In genomic region chr10:99948740-99949139, GRCm38 (mm10) we compare ENCODE assay signal across 20 mouse cellular contexts.
DNase-seq lines count a peak whose midpoint lies in the region; ATAC-seq and TF ChIP-seq lines count a peak whose summit lies in the region.
"Had no signal": no experiment of that assay in that cellular context is flagged by ENCODE, and none has a peak within 500 bp of the region (broad histone marks: within the 10 kb centered on the region; RNA-seq: fewer than 3 reads in every experiment).

No protein-coding gene starts in this region.

- peak; percentile 47 for DNase-seq in lung, embryonic 14.5 days
- DNase-seq in lung, postnatal 14 days, result no peak
- peak; percentile 15 for DNase-seq in lung, postnatal 36 days
- no peak for DNase-seq in lung, postnatal 10 days
- DNase-seq in fibroblast of lung, adult 2 months (ENCODE audit: low read depth), result peak; percentile 3
- no peak for DNase-seq in stomach, postnatal 0 days (ENCODE audit: low spot score)
- no peak for DNase-seq in left cerebral cortex, adult 11 months (ENCODE audit: low spot score)
- DNase-seq in layer of hippocampus, adult 11-12 months (ENCODE audit: low spot score), result no peak
- DNase-seq: adrenal gland, postnatal 10 days; cerebellum, adult 11 months; cerebellum, adult 8-10 months; cerebellum, postnatal 14 days; embryo, embryonic 11 days; gastrocnemius, postnatal 10 days; heart, adult 18-20 months; heart, postnatal 14 days had no signal

- no peaks in the 10 kb centered on the region for H3K9me3 ChIP-seq in lung, embryonic 14.5 days (ENCODE audit: low read depth, low read length)
- H3K9me3 ChIP-seq in stomach, postnatal 0 days (ENCODE audit: control insufficient read depth, low read length), result no peaks in the 10 kb centered on the region
- H3K9me3 ChIP-seq: embryonic facial prominence, embryonic 12.5 days; forebrain, embryonic 10.5 days; heart, embryonic 10.5 days; hindbrain, embryonic 15.5 days had no signal

- H3K4me2 ChIP-seq in lung, embryonic 14.5 days, result no peak overlapping the region
- no peak overlapping the region for H3K4me2 ChIP-seq in stomach, postnatal 0 days (replicated peaks; ENCODE audit: low read depth)
- H3K4me2 ChIP-seq: embryonic facial prominence, embryonic 12.5 days; hindbrain, embryonic 15.5 days had no signal

- H3K27me3 ChIP-seq in lung, embryonic 14.5 days (ENCODE audit: insufficient read depth, low read length), result no peaks in the 10 kb centered on the region
- H3K27me3 ChIP-seq in stomach, postnatal 0 days (ENCODE audit: control insufficient read depth, insufficient read depth, low read length), result no peaks in the 10 kb centered on the region
- H3K27me3 ChIP-seq: embryonic facial prominence, embryonic 12.5 days; hindbrain, embryonic 15.5 days had no signal

- H3K4me3 ChIP-seq in lung, embryonic 14.5 days (ENCODE audit: low read depth, low read length), result no peak overlapping the region
- H3K4me3 ChIP-seq in stomach, postnatal 0 days (ENCODE audit: low read depth, low read length), result no peak overlapping the region
- H3K4me3 ChIP-seq: embryonic facial prominence, embryonic 12.5 days; forebrain, embryonic 10.5 days; heart, embryonic 10.5 days; hindbrain, embryonic 15.5 days had no signal

- no peaks in the 10 kb centered on the region for H3K4me1 ChIP-seq in lung, embryonic 14.5 days (ENCODE audit: insufficient read depth)
- H3K4me1 ChIP-seq in stomach, postnatal 0 days (replicated peaks; ENCODE audit: control insufficient read depth, insufficient read depth), result no peaks in the 10 kb centered on the region
- H3K4me1 ChIP-seq: embryonic facial prominence, embryonic 12.5 days; forebrain, embryonic 10.5 days; heart, embryonic 10.5 days; hindbrain, embryonic 15.5 days had no signal

- no peak overlapping the region for H3K9ac ChIP-seq in lung, embryonic 14.5 days
- no peak overlapping the region for H3K9ac ChIP-seq in stomach, postnatal 0 days (ENCODE audit: low read length)
- H3K9ac ChIP-seq: embryonic facial prominence, embryonic 12.5 days; hindbrain, embryonic 15.5 days had no signal

- WGBS in lung, embryonic 14.5 days, result 49% methylated on average over 3 of the region's 3 CpGs
- 29% methylated on average over 3 of the region's 3 CpGs for WGBS in stomach, postnatal 0 days

- peak overlapping the region; percentile 79 for H3K27ac ChIP-seq in lung, embryonic 14.5 days (ENCODE audit: low read depth)
- H3K27ac ChIP-seq in stomach, postnatal 0 days (replicated peaks), result peak overlapping the region; percentile 50
- H3K27ac ChIP-seq: embryonic facial prominence, embryonic 12.5 days; forebrain, embryonic 10.5 days; heart, embryonic 10.5 days; hindbrain, embryonic 15.5 days had no signal

- H3K36me3 ChIP-seq in lung, embryonic 14.5 days (ENCODE audit: insufficient read depth), result no peaks in the 10 kb centered on the region
- no peaks in the 10 kb centered on the region for H3K36me3 ChIP-seq in stomach, postnatal 0 days (ENCODE audit: control insufficient read depth, insufficient read depth, low read length)
- H3K36me3 ChIP-seq: embryonic facial prominence, embryonic 12.5 days; forebrain, embryonic 10.5 days; heart, embryonic 10.5 days; hindbrain, embryonic 15.5 days had no signal

- no peak for TF ChIP-seq CTCF in lung, embryonic 14.5 days (IDR thresholded peaks at IDR 0.05; ENCODE audit: low read depth)
- TF ChIP-seq CTCF in stomach, postnatal 0 days (IDR thresholded peaks at IDR 0.05; ENCODE audit: low read depth), result no peak

- peak; percentile 52; the same call in 1 of the 2 replicates for ATAC-seq in lung, embryonic 14.5 days (ENCODE audit: insufficient read depth)
- peak; percentile 63; the same call in 1 of the 2 replicates for ATAC-seq in stomach, postnatal 0 days (ENCODE audit: low FRiP score, low TSS enrichment)

- TF ChIP-seq EP300 in stomach, postnatal 0 days (optimal IDR thresholded peaks at IDR 0.05), result no peak

Comparison
In these comparisons a context has a peak if more than half of its experiments do, and no peak if none do; other contexts are left out.
1. DNase-seq: peak in lung, embryonic 14.5 days (single experiment), lung, postnatal 36 days (single experiment) and fibroblast of lung, adult 2 months (single experiment); none in lung, postnatal 14 days (single experiment), lung, postnatal 10 days (single experiment), stomach, postnatal 0 days (single experiment), left cerebral cortex, adult 11 months (single experiment) and layer of hippocampus, adult 11-12 months (single experiment).